Mouse (Mus musculus) adrenal gland, adult 2 months (tissue): ENCODE data around the gene Eps15l1. TPM values are rescaled to one million over a fixed set of nuclear protein-coding genes. Genes with fewer than 3 reads are reported as not detected.

Experiments used
- DNase-seq: peaks from one replicate; pipeline ENCODE4 v3.0.0; 2021
- polyA plus RNA-seq: library from polyadenylated mRNA; depleted of rRNA; stranded (reverse); fragments of >200 nt; gene quantifications from 2 replicates; pipeline ENCODE4 v1.2.3, GENCODE M21; 2012
- total RNA-seq, 2 experiments: library from RNA; stranded (reverse); gene quantifications; 2 replicates each; pipeline ENCODE4 v1.2.3; 2021

Eps15l1 gene
- total and polyA plus RNA-seq, 3 experiments: 25.2 to 59.8 (median 38.2) TPM

DNA sequence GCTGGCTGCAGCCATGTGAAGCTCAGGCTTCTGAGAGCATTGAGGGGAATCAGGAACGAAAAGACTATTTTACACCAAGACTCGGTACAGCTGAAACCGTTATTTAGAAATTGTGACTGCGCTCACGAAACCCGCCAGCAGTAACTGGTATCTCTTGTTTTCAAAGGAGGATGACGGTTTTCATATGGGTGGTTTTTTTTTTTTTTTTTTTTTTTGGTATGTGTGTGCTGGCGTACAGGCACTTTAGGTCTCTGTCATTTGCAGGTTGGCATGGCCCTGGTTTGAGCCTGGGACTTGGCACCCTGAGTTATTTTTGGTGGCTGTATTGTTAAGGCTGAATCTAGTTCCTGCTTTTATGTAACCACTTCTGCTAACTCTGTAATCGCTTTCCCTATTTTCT is 71.4 kb downstream of the Eps15l1 start:
- no peak for DNase-seq

DNA sequence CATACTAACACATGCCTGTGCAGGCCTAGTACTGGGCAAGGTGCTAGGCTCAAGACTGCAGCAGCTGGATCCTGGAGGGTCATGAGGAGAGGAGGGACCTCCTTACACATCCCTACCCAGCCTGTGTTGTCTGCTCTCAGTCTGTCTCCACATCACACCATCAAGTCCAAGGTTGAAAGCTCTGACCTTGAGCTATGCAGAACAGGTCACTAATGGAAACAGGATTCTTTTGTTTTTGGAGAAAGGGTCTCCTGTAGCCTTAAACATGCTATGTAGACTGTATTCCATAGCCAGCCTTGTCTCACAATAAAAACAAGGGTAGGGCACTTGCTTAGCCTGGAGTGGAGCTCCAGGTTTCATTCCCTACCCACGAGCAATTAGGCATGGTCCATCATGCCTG is 72.3 kb downstream of the Eps15l1 start:
- no peak for DNase-seq

DNA sequence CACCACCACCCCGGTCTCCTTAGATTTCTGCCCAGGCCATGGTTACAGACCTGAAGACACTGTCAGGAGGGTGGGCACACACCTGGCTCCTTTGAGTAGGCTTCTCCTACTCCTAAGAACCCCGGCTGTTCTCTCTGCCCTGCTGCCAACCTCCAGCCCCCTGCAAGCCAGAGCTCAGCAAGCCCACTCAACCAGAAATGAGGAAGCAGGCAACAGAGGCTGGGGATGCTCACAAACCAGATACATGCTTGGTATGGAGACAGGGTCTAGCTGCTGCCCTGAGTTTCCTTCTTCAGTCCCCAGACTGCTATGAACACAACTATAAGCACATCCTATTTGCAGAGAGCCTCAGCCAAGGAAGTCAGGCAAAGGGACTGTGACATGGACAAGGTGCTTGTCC is 73.1 kb downstream of the Eps15l1 start:
- no peak for DNase-seq

DNA sequence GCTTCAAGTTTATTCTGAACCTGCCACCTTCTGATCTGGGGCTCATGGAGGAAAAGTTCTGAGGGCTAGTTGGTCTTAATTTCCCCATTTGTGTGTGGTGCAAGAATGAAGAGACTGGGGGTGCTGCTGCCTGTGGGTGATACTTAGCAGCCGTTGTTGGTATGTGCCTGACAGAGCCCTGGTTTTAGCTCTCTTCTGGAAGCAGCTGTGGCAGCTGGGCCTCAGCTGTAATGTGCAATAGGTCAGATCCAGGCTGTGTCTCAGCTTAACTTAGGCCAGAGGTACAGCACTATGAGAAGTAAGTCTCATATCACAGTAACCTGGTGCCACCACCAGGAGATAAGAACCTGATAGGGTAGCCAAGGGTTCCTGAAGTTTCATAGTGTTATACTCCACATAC is 73.7 kb downstream of the Eps15l1 start:
- DNase-seq: no peak

DNA sequence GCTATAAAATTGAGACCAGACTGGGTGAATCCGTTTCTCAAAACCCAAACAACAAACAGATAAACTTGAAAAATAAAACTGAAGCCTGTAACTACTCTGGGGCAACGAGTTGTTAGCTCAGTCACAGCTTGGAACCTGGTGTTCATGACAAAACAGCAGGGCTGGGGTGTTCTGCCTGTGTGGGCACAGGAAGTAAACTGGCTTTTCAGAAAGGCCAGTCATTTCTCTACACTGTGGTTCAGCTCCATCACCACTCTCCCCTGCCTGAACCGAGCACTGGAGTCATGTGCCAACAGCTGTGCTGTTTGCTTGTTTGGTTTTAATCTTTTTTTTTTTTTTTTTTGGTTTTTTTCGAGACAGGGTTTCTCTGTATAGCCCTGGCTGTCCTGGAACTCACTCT is 77.5 kb downstream of the Eps15l1 start:
- DNase-seq: no peak

DNA sequence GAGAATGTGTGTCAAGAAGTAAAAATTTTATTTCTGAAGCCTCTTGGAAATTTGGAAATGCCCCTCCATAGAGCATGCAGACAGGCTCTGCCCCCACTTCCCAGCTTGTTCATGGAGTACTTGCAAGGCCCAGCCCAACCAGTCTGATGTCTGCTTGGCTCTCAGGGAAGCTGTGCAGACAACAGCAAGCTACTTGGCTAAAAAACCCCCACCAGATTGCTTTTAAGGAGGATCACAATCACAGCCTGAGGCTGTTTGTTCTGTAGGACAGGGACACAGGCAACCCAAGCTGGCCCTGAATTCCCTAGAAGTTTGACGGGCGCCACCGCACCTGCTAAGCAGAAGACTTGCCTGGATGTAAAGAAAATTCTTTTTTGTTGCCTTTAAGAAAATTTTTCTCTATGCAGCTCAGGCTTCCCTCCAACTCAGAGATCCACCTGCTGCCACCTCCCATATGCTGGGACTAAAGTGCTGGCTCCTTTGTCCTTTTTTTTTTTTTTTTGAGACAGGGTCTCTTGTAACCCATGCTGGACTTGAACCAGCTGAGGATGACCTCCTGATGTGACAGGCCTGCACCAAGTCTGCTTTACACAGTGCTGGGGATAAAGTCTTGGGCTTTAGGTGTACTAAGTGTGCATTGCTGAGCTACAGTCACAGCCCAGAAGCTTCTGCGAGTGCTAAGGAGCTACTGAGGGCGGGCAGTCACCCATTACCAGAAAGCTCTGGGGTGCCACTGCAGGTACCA is 78.5 kb downstream of the Eps15l1 start:
- no peak for DNase-seq

DNA sequence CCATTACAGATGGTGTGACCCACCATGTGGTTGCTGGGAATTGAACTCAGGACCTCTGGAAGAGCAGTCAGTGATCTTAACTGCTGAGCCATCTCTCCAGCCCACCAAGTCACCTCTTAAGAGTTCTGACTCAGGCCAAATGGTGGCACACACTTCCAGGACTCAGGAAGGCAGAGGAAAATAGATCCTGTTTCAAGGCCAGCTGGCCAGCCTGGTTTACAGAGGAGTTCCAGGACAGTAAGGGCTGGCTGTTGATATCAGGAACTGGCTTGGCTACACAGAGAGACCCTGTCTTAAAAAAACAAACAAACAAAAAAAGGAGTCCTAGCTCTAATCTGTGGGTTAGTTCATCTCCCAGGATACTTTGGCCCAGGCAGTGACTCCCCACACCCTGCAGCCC is 84.2 kb downstream of the Eps15l1 start:
- no peak for DNase-seq

DNA sequence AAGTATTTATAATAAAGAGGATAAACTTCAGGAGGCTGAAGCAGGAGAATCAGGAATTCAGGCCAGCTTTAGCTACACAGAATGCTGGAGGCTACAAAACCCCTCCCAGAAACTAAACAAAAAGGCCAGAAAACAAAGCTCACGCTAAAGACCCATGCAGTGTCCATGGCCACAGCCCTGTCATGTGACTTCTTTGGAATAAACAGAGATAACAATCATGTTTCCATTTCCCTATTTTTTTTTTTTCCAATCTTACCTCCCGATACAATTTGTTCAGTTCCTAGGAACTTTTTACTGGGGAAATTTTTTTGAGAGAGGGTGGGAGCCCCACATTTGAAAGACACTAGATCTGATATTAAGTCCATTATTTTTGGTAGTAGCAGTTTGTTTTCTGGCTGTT is 85.0 kb downstream of the Eps15l1 start:
- no peak for DNase-seq

DNA sequence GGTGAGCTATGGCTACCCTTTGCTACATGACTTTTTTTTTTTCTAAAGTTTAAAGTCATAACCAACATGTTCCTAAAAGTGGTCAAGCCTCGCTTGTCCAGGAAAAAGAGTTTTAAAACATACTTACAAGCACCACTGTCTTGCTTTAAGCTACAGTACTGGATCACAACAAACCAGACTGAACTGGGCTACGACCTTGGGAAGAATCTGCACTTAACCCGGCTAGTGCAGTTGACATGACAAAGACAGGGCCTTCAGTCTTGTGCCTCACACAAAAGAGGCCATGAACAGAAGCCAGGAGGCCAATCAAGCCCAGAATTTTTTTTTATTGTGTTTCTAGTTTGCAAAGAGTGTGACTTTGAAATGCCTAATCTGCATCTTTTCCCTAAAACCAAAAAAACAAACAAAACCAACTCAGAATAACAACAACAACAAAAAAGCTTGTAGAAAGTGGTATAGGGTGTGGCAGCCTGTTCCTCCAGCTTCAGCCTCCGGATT is 87.1 kb downstream of the Eps15l1 start:
- DNase-seq: peak; percentile 45

DNA sequence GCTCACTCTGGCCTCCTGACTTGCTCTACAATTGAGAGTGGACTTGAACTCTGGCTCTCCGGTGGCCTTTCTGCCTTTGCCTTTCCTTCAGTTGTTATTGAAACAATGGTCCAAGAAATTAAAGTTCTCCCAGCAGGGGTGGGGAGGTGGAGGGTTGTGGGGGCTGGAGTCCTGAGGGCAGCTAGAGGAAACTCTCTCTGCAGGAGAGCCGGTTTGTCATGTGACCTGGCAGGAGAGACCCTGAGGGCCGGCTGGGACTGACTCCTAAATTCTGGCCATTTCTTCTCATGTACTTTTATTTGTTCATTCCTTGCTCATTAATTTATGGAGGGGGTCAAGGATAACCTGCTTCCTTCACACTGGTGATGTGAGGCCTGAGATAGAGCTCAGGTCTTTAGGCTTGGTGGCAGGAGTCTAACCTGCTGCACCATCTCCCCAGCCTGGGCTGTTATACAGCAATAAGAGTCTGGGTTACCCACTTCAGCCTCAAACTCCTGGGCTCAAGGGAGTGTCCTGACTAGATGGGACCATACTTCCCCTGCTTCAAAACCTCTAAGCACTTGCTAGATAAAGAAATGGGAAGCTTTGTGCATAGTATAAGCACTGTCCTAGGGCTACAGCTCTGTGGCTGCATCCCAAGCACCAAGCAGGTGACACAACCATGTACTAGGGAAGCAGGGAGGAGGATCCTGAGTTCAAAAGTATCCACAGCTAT is 87.7 kb downstream of the Eps15l1 start:
- no peak for DNase-seq

DNA sequence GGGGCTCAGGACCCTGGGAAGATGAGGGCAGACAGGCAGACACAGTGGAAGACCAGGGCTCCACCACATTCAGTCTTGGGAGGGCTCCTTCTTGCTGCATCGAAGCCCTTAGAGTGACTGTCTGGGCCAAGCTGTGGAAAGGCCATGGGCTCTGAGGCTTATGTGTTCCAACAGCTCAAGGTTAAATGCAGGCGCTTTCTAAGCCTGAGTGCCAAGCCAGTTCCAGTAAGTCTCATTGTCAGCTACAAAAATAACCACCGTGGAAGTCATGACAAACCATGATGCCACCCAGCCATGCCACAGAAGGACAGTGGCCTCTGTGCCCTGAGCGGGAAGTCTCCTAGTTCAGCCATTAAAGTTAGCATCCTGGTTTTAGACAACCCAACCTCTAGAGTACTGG is 89.6 kb downstream of the Eps15l1 start:
- peak; percentile 82 for DNase-seq

DNA sequence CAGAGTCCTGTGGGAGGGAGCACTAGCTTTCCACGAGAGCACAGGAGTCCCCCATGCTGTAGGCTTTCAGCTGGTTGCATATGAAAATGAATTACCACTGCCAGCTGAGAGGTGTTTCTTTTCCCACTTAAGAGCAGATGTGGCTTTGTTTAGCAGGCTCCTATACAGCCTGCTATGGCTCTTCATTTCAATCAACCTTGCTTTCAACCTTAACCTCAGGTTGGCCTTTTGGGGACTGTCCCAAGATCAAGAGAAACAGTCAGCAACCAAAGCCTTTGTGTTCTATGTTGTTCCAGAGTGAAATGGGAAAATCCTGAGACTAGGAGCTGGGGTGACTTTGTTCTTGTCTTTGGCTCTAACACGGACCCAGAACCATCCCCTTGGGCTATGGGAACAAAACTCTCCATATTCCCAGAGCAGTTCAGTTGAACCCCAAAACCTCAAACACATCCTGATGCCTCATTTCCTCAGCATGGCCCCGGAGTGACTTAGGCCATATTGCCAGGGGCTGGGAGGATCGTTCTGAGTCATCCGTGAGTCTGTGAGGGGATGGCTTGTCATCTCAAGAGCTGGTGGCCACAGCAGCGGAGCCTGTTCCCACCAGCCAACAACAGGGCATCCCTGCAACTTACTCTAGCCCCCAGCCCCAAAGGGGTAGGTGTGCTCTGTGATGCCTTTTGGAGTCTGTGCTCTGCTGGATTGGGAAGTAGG is 90.3 kb downstream of the Eps15l1 start:
- peak; percentile 30 for DNase-seq

DNA sequence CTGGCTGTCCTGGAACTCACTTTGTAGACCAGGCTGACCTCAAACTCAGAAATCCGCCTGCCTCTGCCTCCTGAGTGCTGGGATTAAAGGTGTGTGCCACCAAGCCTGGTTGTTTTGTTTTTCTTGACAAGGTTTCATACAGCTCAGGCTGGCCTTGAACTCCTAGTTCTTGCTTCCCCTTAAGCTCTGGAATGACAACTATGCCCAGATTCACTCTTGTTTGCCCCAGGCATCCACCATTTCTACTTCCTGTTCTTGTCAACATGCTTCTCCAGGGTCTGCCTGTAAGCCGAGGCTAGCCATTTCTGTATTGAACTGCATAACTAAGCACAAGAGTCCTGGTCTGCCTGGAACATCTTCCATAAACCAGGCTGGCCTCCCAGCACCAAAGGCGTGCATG is 92.1 kb downstream of the Eps15l1 start:
- no peak for DNase-seq

DNA sequence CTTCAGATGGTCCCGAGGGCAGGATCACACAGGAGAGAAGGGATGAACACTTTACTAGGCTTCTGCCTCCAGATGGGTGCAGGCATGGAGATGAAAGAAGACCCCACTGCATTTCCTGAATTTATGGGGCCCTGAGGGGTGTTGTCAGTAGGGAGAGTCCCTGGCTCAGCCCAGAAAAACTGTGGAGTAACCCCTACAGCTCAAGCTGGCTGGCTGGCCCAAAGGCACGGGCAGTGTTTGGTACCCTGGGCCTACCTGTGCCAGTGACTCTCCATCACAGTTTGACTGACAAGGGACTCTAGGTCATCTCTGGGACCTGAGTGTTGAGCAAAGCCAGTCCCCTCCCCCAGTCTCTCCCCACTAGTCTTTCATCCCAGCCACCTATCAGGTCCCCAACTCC is 96.6 kb downstream of the Eps15l1 start:
- DNase-seq: no peak

DNA sequence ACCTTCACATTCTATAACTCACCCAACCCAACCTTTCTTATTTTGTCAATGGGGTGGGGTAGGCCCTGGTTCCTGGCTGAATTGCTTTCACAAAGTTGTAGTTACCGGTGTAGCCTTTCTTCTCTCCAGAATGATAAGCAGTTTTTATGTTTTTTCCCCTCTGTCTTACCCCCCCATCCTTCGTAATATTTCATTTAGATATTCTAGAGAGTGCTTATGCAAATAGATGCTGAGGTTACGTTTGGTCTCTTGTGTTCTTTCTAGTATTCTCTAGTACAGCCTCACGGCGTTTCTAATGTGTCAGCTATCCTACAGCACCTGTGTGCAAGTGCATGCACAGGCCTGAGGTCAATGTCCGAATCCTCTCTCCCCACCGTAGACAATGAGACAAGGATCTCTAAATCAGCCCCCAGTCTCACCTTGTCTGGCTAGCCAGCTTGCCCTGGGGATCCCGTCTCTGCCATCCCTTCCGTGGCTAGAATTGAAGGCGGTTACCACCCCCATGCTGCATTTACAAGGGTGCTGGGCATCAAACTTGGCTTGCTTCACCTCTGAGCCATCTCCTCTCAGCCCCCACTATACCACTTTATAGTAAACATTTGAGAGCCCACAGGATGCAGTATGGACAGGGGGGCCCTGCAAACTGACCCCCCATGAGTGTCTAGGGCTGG is 97.1 kb downstream of the Eps15l1 start:
- DNase-seq: no peak

DNA sequence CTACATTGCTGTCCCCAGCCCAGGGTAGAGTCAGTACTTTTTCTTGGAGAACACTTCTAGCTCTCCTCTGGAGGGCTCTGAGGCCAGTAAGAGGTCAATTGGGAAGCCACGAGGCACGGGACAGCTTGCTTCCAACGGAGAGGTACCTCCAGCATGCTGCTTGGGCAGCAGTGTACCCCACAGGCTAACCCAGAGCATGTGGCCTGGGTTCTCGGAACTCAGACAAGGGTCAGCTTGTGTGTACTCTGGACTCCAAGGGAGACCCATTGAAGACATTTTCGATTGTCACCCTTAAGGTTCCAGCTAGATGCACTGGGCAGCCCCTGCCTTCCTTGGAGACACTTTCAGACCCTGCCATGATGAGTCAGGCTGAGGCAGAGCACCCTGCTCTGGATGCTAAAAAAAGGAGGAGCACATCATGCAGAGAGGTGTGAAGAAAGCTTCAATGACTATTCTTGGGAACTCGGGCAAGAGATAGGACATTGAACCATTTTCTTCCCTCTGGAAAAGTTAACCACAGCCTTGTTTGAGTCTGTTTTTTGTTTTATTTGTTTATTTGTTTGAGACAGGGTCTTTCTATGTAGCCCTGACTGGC is 98.0 kb downstream of the Eps15l1 start:
- no peak for DNase-seq

DNA sequence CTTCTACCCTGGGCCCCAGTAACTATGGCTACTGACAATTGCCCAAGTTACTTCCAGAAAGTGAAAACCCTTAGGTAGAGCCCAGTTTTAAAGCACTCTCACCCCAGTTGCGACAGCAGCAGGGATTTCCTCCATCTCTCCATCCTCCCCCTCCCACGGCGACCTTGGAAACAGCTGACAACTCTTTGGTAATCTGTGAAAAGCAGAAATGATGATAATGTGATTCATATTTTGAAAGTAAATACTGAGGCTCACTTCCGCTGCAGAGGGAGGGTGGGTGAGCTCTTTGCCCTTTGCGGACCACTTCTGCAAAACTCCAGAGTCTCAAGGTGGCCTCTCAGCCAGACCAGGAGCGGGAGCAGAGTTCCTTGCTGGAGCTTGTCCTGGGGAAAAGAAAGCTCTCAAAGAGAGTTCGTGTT is 98.8 kb downstream of the Eps15l1 start:
- DNase-seq: peak; percentile 89

DNA sequence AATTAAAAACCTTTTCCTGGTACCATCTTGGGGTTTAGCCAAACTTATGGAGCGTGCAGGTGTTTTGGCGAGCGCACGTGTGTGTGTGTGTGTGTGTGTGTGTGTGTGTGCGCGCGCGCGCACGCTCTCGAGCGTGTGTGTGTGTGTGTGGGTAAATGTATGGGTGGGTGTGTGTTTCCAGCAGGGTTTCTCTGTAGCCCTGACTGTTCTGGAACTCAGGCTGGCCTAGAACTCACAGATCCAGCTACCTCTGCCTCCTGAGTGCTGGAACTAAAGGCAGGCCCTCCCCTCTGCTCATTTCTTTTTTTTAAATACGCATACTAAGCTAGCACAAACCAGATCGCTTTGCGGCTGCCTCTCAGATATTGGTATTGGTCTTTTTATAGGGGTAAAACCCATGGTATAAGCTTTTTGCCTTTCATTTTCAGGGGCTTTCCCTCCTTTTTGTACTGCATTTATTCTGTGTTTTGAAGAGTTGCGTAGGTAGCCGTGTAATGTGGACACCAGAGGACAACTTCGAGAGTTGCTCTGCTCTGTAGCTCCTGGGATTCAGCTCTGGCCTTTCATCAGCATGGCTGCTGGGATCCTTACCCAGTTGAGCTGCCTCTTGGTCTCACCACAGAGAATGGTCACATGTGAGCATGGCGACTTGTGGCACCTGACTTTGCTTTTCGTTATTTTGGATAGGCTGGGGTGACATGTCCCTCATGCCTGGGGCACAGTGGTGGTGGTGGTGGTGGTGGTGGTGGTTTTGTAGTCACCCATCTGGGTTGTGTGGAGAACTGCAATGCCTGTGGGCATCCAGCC is 99.4 kb downstream of the Eps15l1 start:
- DNase-seq: no peak

DNA sequence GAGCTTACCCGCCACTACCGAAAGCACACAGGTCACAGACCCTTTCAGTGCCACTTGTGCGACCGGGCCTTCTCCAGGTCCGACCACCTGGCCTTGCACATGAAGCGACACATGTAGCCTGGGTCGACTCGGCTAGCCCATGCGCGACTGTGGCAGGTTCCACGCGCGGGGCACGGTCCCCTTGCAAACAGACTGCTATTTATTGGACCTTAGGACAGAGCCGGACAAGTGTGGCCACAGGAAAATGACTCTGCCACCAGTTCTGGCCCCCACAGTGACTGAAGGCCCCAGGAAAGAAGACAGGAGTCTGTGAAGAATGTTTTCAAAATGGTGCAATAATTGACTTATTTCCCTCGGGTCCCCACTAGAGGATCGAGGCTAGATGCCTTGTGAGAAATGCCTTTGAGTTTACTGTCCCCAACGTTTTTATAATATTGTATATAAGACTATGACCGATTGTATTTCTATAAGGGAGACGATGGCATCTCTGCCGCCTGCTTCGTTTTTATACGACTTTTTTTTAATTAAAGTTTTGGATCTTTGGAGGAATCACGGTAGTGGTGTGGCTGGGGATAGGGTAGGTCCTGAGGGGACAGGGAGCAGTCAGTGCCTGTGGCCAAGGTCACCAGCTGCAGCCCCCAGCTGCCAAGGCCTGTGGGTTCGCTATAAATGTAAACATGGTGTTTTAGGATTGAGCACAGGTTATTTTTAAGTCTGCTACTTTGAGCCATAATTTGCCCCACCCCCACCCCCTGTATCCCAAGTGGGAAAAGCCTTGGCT is 100.3 kb downstream of the Eps15l1 start:
- no peak for DNase-seq
